Mouse (Mus musculus): ENCODE results near the gene St5.

Gene St5

GRCm38 (mm10) chr7:109703190-109704015 lies at the start of gene St5, which contains the start of gene Akip1:
St5 (minus strand) TSS chr7:109703605.
Akip1 (plus strand) TSS chr7:109703690.
- peak; percentile 93 for DNase-seq (ENCODE audit: low read depth, low spot score)

GRCm38 (mm10) chr7:109752008-109752925 lies 48.9 kb upstream of the St5 start, which contains the start of gene Tmem9b:
Tmem9b (minus strand) TSS chr7:109752875.
- DNase-seq (ENCODE audit: low read depth, low spot score): peak; percentile 56

- no peak for DNase-seq (ENCODE audit: low read depth, low spot score)
These were observed 48.1 kb upstream of the St5 start for GRCm38 (mm10) chr7:109751427-109752007.

GRCm38 (mm10) chr7:109747747-109748146 lies 44.3 kb upstream of the St5 start:
- no peak for DNase-seq (ENCODE audit: low read depth, low spot score)

- no peak for DNase-seq (ENCODE audit: low read depth, low spot score)
These were observed 38.3 kb upstream of the St5 start for GRCm38 (mm10) chr7:109741703-109742102.

- DNase-seq (ENCODE audit: low read depth, low spot score): no peak
These were observed 37.7 kb upstream of the St5 start for GRCm38 (mm10) chr7:109741060-109741459.

- no peak for DNase-seq (ENCODE audit: low read depth, low spot score)
These were observed 36.5 kb upstream of the St5 start for GRCm38 (mm10) chr7:109739822-109740370.

GRCm38 (mm10) chr7:109734806-109735205 lies 31.4 kb upstream of the St5 start:
- DNase-seq (ENCODE audit: low read depth, low spot score): no peak

GRCm38 (mm10) chr7:109731626-109732025 lies 28.2 kb upstream of the St5 start, which contains the start of gene Ascl3:
Ascl3 (minus strand) TSS chr7:109731726.
- no peak for DNase-seq (ENCODE audit: low read depth, low spot score)

- no peak for DNase-seq (ENCODE audit: low read depth, low spot score)
These were observed 20.3 kb upstream of the St5 start, which contains the start of gene BC051019 for GRCm38 (mm10) chr7:109723697-109724096. BC051019 (minus strand) TSS chr7:109723850.

- DNase-seq (ENCODE audit: low read depth, low spot score): no peak
These were observed 19.7 kb upstream of the St5 start for GRCm38 (mm10) chr7:109723114-109723513.

GRCm38 (mm10) chr7:109722618-109723017 lies 19.2 kb upstream of the St5 start:
- no peak for DNase-seq (ENCODE audit: low read depth, low spot score)

GRCm38 (mm10) chr7:109719286-109719685 lies 15.9 kb upstream of the St5 start:
- peak; percentile 22 for DNase-seq (ENCODE audit: low read depth, low spot score)

- DNase-seq (ENCODE audit: low read depth, low spot score): no peak
These were observed 10.1 kb upstream of the St5 start for GRCm38 (mm10) chr7:109713434-109713982.

- DNase-seq (ENCODE audit: low read depth, low spot score): no peak
These were observed 8.8 kb upstream of the St5 start for GRCm38 (mm10) chr7:109712198-109712597.

GRCm38 (mm10) chr7:109710069-109710468 lies 6.7 kb upstream of the St5 start:
- DNase-seq (ENCODE audit: low read depth, low spot score): no peak

GRCm38 (mm10) chr7:109708961-109709382 lies 5.6 kb upstream of the St5 start:
- DNase-seq (ENCODE audit: low read depth, low spot score): peak; percentile 29

GRCm38 (mm10) chr7:109707023-109707785 lies 3.8 kb upstream of the St5 start:
- DNase-seq (ENCODE audit: low read depth, low spot score): peak; percentile 37

GRCm38 (mm10) chr7:109704461-109704860 lies 1.1 kb upstream of the St5 start:
- no peak for DNase-seq (ENCODE audit: low read depth, low spot score)

GRCm38 (mm10) chr7:109704016-109704377 lies 592 bp upstream of the St5 start:
- DNase-seq (ENCODE audit: low read depth, low spot score): no peak

Measured in embryo, embryonic 11.5 days (tissue).